Comparison of ENCODE assay signal across 8 mouse cellular contexts in genomic region chr1:75168093-75168471, GRCm38 (mm10). TPM values are rescaled to one million over a fixed set of nuclear protein-coding genes. Genes with fewer than 3 reads are reported as not detected.
A peak's percentile ranks its signal among the peaks of the same experiment; 100 is the strongest.
DNase-seq lines count a peak whose midpoint lies in the region; ATAC-seq and TF ChIP-seq lines count a peak whose summit lies in the region.

No protein-coding gene starts in this region.

- H3K4me2 ChIP-seq in lung, embryonic 14.5 days = peak overlapping the region; percentile 83
- peak overlapping the region; percentile 68 for H3K4me2 ChIP-seq in intestine, postnatal 0 days (replicated peaks; ENCODE audit: low read depth)
- peak overlapping the region; percentile 79 for H3K4me2 ChIP-seq in neural tube, embryonic 15.5 days

- no peak for TF ChIP-seq CTCF in lung, embryonic 14.5 days (IDR thresholded peaks at IDR 0.05; ENCODE audit: low read depth)
- no peak for TF ChIP-seq CTCF in embryonic fibroblast, embryonic 13.5 days (IDR thresholded peaks at IDR 0.05; ENCODE audit: borderline replicate concordance, insufficient read depth, low read length)
- no peak for TF ChIP-seq CTCF in intestine, postnatal 0 days (IDR thresholded peaks at IDR 0.05; ENCODE audit: low read depth)

- peaks cover 4% of the 10 kb centered on the region; the same call in 1 of the 2 replicates for H3K4me1 ChIP-seq in lung, embryonic 14.5 days (ENCODE audit: insufficient read depth)
- no peaks in the 10 kb centered on the region; the same call in 1 of the 2 replicates for H3K4me1 ChIP-seq in embryonic fibroblast, embryonic 13.5 days (ENCODE audit: control insufficient read depth, insufficient read depth, low read length)
- peaks cover 7% of the 10 kb centered on the region; the same call in 1 of the 2 replicates for H3K4me1 ChIP-seq in intestine, postnatal 0 days (replicated peaks; ENCODE audit: control insufficient read depth, insufficient read depth, low read length)
- H3K4me1 ChIP-seq in neural tube, embryonic 15.5 days = peaks cover 21% of the 10 kb centered on the region

- peaks cover 31% of the 10 kb centered on the region for H3K36me3 ChIP-seq in lung, embryonic 14.5 days (ENCODE audit: insufficient read depth)
- peaks cover 35% of the 10 kb centered on the region for H3K36me3 ChIP-seq in intestine, postnatal 0 days (ENCODE audit: control insufficient read depth, insufficient read depth)
- H3K36me3 ChIP-seq in neural tube, embryonic 15.5 days = peaks cover 30% of the 10 kb centered on the region

- H3K9ac ChIP-seq in lung, embryonic 14.5 days = peak overlapping the region; percentile 60
- peak overlapping the region; percentile 69; the same call in 1 of the 2 replicates for H3K9ac ChIP-seq in intestine, postnatal 0 days (ENCODE audit: low read depth, low read length)
- peak overlapping the region; percentile 83; the same call in 1 of the 2 replicates for H3K9ac ChIP-seq in neural tube, embryonic 15.5 days (replicated peaks)

- intact Hi-C loops in left cerebral cortex, postnatal 14 days (cut with DNase I) = no loop called here

- H3K27me3 ChIP-seq in lung, embryonic 14.5 days (ENCODE audit: insufficient read depth, low read length) = no peaks in the 10 kb centered on the region
- H3K27me3 ChIP-seq in intestine, postnatal 0 days (replicated peaks; ENCODE audit: control insufficient read depth, insufficient read depth, low read length) = no peaks in the 10 kb centered on the region
- no peaks in the 10 kb centered on the region for H3K27me3 ChIP-seq in neural tube, embryonic 15.5 days (replicated peaks)

- no peak for ATAC-seq in lung, embryonic 14.5 days (ENCODE audit: insufficient read depth)
- 0 out of 2 replicates have a peak, but pooled peaks have one; percentile 0 for ATAC-seq in intestine, postnatal 0 days
- ATAC-seq in neural tube, embryonic 15.5 days (ENCODE audit: low FRiP score) = peak; percentile 56

- peak overlapping the region; percentile 77 for H3K4me3 ChIP-seq in lung, embryonic 14.5 days (ENCODE audit: low read depth, low read length)
- peak overlapping the region; percentile 23 for H3K4me3 ChIP-seq in embryonic fibroblast, embryonic 13.5 days (ENCODE audit: insufficient read depth, low read length)
- peak overlapping the region; percentile 84 for H3K4me3 ChIP-seq in intestine, postnatal 0 days (ENCODE audit: low read depth, low read length)
- H3K4me3 ChIP-seq in neural tube, embryonic 15.5 days (replicated peaks) = peak overlapping the region; percentile 89

- no peaks in the 10 kb centered on the region for H3K9me3 ChIP-seq in lung, embryonic 14.5 days (ENCODE audit: low read depth, low read length)
- no peaks in the 10 kb centered on the region for H3K9me3 ChIP-seq in intestine, postnatal 0 days (ENCODE audit: control insufficient read depth)
- no peaks in the 10 kb centered on the region for H3K9me3 ChIP-seq in neural tube, embryonic 15.5 days (replicated peaks)

- DNase-seq in lung, embryonic 14.5 days = no peak
- no peak for DNase-seq in lung, adult 18-20 months
- no peak for DNase-seq in gastrocnemius, adult 8-10 months (ENCODE audit: low spot score in 2 of 2)
- no peak for DNase-seq in adrenal gland, postnatal 10 days
- DNase-seq in left cerebral cortex, postnatal 14 days (ENCODE audit: low spot score in 2 of 2) = no peak

- no peak for TF ChIP-seq POLR2A in embryonic fibroblast, embryonic 13.5 days (IDR thresholded peaks at IDR 0.05; ENCODE audit: low read depth, low read length)

- peak overlapping the region; percentile 80 for H3K27ac ChIP-seq in lung, embryonic 14.5 days (ENCODE audit: low read depth)
- H3K27ac ChIP-seq in embryonic fibroblast, embryonic 13.5 days (ENCODE audit: insufficient read depth, low read length) = no peak overlapping the region
- H3K27ac ChIP-seq in intestine, postnatal 0 days (ENCODE audit: low read depth, low read length) = no peak overlapping the region
- peak overlapping the region; percentile 96 for H3K27ac ChIP-seq in neural tube, embryonic 15.5 days (replicated peaks)

- WGBS in lung, embryonic 14.5 days = 9% methylated on average over 7 of the region's 7 CpGs
- WGBS in intestine, postnatal 0 days = 9% methylated on average over 7 of the region's 7 CpGs
- WGBS in neural tube, embryonic 15.5 days = 9% methylated on average over 7 of the region's 7 CpGs

RNA-seq across cellular contexts. Expression of gene Zfand2b, which starts 0.4 kb away (rescaled TPM):
- 32.6 and 32.9 TPM in 2 replicates for polyA plus RNA-seq in lung, embryonic 14.5 days (2014; fragmentation: Nextera tagmentation; extraction: Ambion mirVana)
- 11.8 and 14.8 TPM in 2 replicates for polyA plus RNA-seq in embryonic fibroblast, embryonic 13.5 days (2011; ENCODE audit: insufficient read length, low read depth, missing spikeins)
- 47.5 and 51.2 TPM in 2 replicates for polyA plus RNA-seq in intestine, postnatal 0 days (2015; fragmentation: Nextera tagmentation; extraction: Ambion mirVana)
- polyA plus RNA-seq in neural tube, embryonic 15.5 days (2015; fragmentation: Nextera tagmentation; extraction: Ambion mirVana) = 37.3 and 40.0 TPM in 2 replicates
- total RNA-seq in gastrocnemius, adult 8-10 months (2022) = 10 to 100 TPM; 14.1 to 20.1 (median 15.3) TPM
- total RNA-seq in adrenal gland, postnatal 10 days (2021) = 10 to 100 TPM; 27.5 to 29.4 TPM
- total RNA-seq in left cerebral cortex, postnatal 14 days (2021) = 10 to 100 TPM; 21.4 to 22.8 TPM

RNA-seq across cellular contexts. Expression of gene Abcb6, which starts 12.1 kb away (rescaled TPM):
- polyA plus RNA-seq in lung, embryonic 14.5 days (2014; fragmentation: Nextera tagmentation; extraction: Ambion mirVana) = 15.4 and 16.8 TPM in 2 replicates
- 7.0 and 13.4 TPM in 2 replicates for polyA plus RNA-seq in embryonic fibroblast, embryonic 13.5 days (2011; ENCODE audit: insufficient read length, low read depth, missing spikeins)
- 13.9 and 17.1 TPM in 2 replicates for polyA plus RNA-seq in intestine, postnatal 0 days (2015; fragmentation: Nextera tagmentation; extraction: Ambion mirVana)
- 54.0 and 54.9 TPM in 2 replicates for polyA plus RNA-seq in neural tube, embryonic 15.5 days (2015; fragmentation: Nextera tagmentation; extraction: Ambion mirVana)
- 10 to 100 TPM; 18.4 to 20.8 (median 19.1) TPM for total RNA-seq in gastrocnemius, adult 8-10 months (2022)
- total RNA-seq in adrenal gland, postnatal 10 days (2021) = 10 to 100 TPM; 46.7 to 55.3 TPM
- total RNA-seq in left cerebral cortex, postnatal 14 days (2021) = 10 to 100 TPM; 38.1 to 39.3 TPM

RNA-seq across cellular contexts. Expression of gene Ankzf1, which starts 23.9 kb away (rescaled TPM):
- 13.3 and 16.5 TPM in 2 replicates for polyA plus RNA-seq in lung, embryonic 14.5 days (2014; fragmentation: Nextera tagmentation; extraction: Ambion mirVana)
- polyA plus RNA-seq in embryonic fibroblast, embryonic 13.5 days (2011; ENCODE audit: insufficient read length, low read depth, missing spikeins) = 10.1 and 15.6 TPM in 2 replicates
- 10.7 and 10.8 TPM in 2 replicates for polyA plus RNA-seq in intestine, postnatal 0 days (2015; fragmentation: Nextera tagmentation; extraction: Ambion mirVana)
- polyA plus RNA-seq in neural tube, embryonic 15.5 days (2015; fragmentation: Nextera tagmentation; extraction: Ambion mirVana) = 24.9 and 25.1 TPM in 2 replicates
- total RNA-seq in gastrocnemius, adult 8-10 months (2022) = 1 to 10 TPM; 3.4 to 5.9 (median 4.2) TPM
- 10 to 100 TPM; 14.0 to 20.8 TPM for total RNA-seq in adrenal gland, postnatal 10 days (2021)
- total RNA-seq in left cerebral cortex, postnatal 14 days (2021) = 10 to 100 TPM; 19.7 TPM

RNA-seq across cellular contexts. Expression of gene Atg9a, which starts 23.9 kb away (rescaled TPM):
- polyA plus RNA-seq in lung, embryonic 14.5 days (2014; fragmentation: Nextera tagmentation; extraction: Ambion mirVana) = 25.2 and 27.5 TPM in 2 replicates
- polyA plus RNA-seq in embryonic fibroblast, embryonic 13.5 days (2011; ENCODE audit: insufficient read length, low read depth, missing spikeins) = 31.1 and 32.6 TPM in 2 replicates
- 23.5 and 25.2 TPM in 2 replicates for polyA plus RNA-seq in intestine, postnatal 0 days (2015; fragmentation: Nextera tagmentation; extraction: Ambion mirVana)
- polyA plus RNA-seq in neural tube, embryonic 15.5 days (2015; fragmentation: Nextera tagmentation; extraction: Ambion mirVana) = 59.2 and 63.6 TPM in 2 replicates
- total RNA-seq in gastrocnemius, adult 8-10 months (2022) = 100 to 1,000 TPM in 3 of 4 experiments, 10 to 100 TPM in 1; 98.1 to 122 (median 111) TPM
- total RNA-seq in adrenal gland, postnatal 10 days (2021) = 10 to 100 TPM; 35.4 to 39.1 TPM
- total RNA-seq in left cerebral cortex, postnatal 14 days (2021) = 100 to 1,000 TPM; 130 to 133 TPM

RNA-seq across cellular contexts. Expression of gene Retreg2, which starts 25.5 kb away (rescaled TPM):
- polyA plus RNA-seq in lung, embryonic 14.5 days (2014; fragmentation: Nextera tagmentation; extraction: Ambion mirVana) = 52.9 and 55.2 TPM in 2 replicates
- 31.9 and 44.3 TPM in 2 replicates for polyA plus RNA-seq in embryonic fibroblast, embryonic 13.5 days (2011; ENCODE audit: insufficient read length, low read depth, missing spikeins)
- 48.4 and 49.0 TPM in 2 replicates for polyA plus RNA-seq in intestine, postnatal 0 days (2015; fragmentation: Nextera tagmentation; extraction: Ambion mirVana)
- 133 and 140 TPM in 2 replicates for polyA plus RNA-seq in neural tube, embryonic 15.5 days (2015; fragmentation: Nextera tagmentation; extraction: Ambion mirVana)
- total RNA-seq in gastrocnemius, adult 8-10 months (2022) = 10 to 100 TPM in 1 of 4 experiments, 1 to 10 TPM in 3; 7.6 to 10.3 (median 9.2) TPM
- 10 to 100 TPM; 72.8 TPM for total RNA-seq in adrenal gland, postnatal 10 days (2021)
- total RNA-seq in left cerebral cortex, postnatal 14 days (2021) = 100 to 1,000 TPM; 159 to 162 TPM

Comparison
In these comparisons a context has a peak if more than half of its experiments do, and no peak if none do; other contexts are left out.
1. H3K27ac ChIP-seq: peak in lung, embryonic 14.5 days (single experiment) and neural tube, embryonic 15.5 days (single experiment); none in embryonic fibroblast, embryonic 13.5 days (single experiment) and intestine, postnatal 0 days (single experiment).
2. H3K4me3 ChIP-seq: peak in every context shown above with its lines; median percentile 89 in neural tube, embryonic 15.5 days; 84 in intestine, postnatal 0 days; 77 in lung, embryonic 14.5 days; 23 in embryonic fibroblast, embryonic 13.5 days.
3. Peak in every context shown above with its lines, with median percentiles within 50 percentile points of each other: H3K4me2 ChIP-seq and H3K9ac ChIP-seq.